Mouse (Mus musculus): ENCODE results near the gene Vezf1. TPM values are rescaled to one million over a fixed set of nuclear protein-coding genes. Genes with fewer than 3 reads are reported as not detected.

The Vezf1 gene
- polyA plus RNA-seq, 1 experiment: 21.4 TPM

- Histone ChIP-seq H3K27me3 (replicated peaks; ENCODE audit: control insufficient read depth, insufficient read depth, low read length) (no peaks in the 10 kb centered on the region), H3K4me1 (ENCODE audit: control insufficient read depth, insufficient read depth, low read length) (peaks cover 4% of the 10 kb centered on the region; the same call in 1 of the 2 replicates), H3K27ac (ENCODE audit: insufficient read depth, low read depth, low read length) (no peak overlapping the region), H3K4me3 (ENCODE audit: insufficient read depth, low read depth, low read length) (no peak overlapping the region), H3K36me3 (ENCODE audit: control insufficient read depth, insufficient read depth, low read length) (no peaks in the 10 kb centered on the region)
- TF ChIP-seq CTCF (conservative IDR thresholded peaks at IDR 0.05; ENCODE audit: insufficient read depth, insufficient read length, low read depth, low read length) (no peak), POLR2A (IDR thresholded peaks at IDR 0.05; ENCODE audit: low read depth, low read length) (no peak)
- WGBS: 72% methylated on average over 7 of the region's 7 CpGs
- no peak for DNase-seq
Measured at GRCm38 (mm10) chr11:88125483-88125882, 57.4 kb downstream of the Vezf1 start.

- Histone ChIP-seq H3K36me3 (ENCODE audit: control insufficient read depth, insufficient read depth, low read length) (no peaks in the 10 kb centered on the region), H3K4me1 (ENCODE audit: control insufficient read depth, insufficient read depth, low read length) (peaks cover 6% of the 10 kb centered on the region; the same call in 1 of the 2 replicates), H3K27me3 (replicated peaks; ENCODE audit: control insufficient read depth, insufficient read depth, low read length) (no peaks in the 10 kb centered on the region), H3K27ac (ENCODE audit: insufficient read depth, low read depth, low read length) (no peak overlapping the region), H3K4me3 (ENCODE audit: insufficient read depth, low read depth, low read length) (no peak overlapping the region)
- TF ChIP-seq POLR2A (IDR thresholded peaks at IDR 0.05; ENCODE audit: low read depth, low read length) (no peak), CTCF (conservative IDR thresholded peaks at IDR 0.05; ENCODE audit: insufficient read depth, insufficient read length, low read depth, low read length) (no peak)
- no peak for DNase-seq
- 62% methylated on average over 5 of the region's 5 CpGs for WGBS
Measured at GRCm38 (mm10) chr11:88126306-88126793, 58.3 kb downstream of the Vezf1 start.

GRCm38 (mm10) chr11:88128461-88128860, 60.4 kb downstream of the Vezf1 start:
- Histone ChIP-seq H3K4me3 (ENCODE audit: insufficient read depth, low read depth, low read length) (no peak overlapping the region), H3K27me3 (replicated peaks; ENCODE audit: control insufficient read depth, insufficient read depth, low read length) (no peaks in the 10 kb centered on the region), H3K4me1 (ENCODE audit: control insufficient read depth, insufficient read depth, low read length) (peaks cover 11% of the 10 kb centered on the region; the same call in 1 of the 2 replicates), H3K36me3 (ENCODE audit: control insufficient read depth, insufficient read depth, low read length) (no peaks in the 10 kb centered on the region), H3K27ac (ENCODE audit: insufficient read depth, low read depth, low read length) (peak overlapping the region; percentile 3; the same call in 1 of the 2 replicates)
- WGBS: 79% methylated on average over 9 of the region's 9 CpGs
- TF ChIP-seq POLR2A (IDR thresholded peaks at IDR 0.05; ENCODE audit: low read depth, low read length) (no peak), CTCF (conservative IDR thresholded peaks at IDR 0.05; ENCODE audit: insufficient read depth, insufficient read length, low read depth, low read length) (no peak)
- DNase-seq: peak; percentile 81

- WGBS: 73% methylated on average over 3 of the region's 3 CpGs
- peaks cover 11% of the 10 kb centered on the region; the same call in 1 of the 2 replicates for H3K4me1 ChIP-seq (ENCODE audit: control insufficient read depth, insufficient read depth, low read length)
- no peaks in the 10 kb centered on the region for H3K27me3 ChIP-seq (replicated peaks; ENCODE audit: control insufficient read depth, insufficient read depth, low read length)
- H3K36me3 ChIP-seq (ENCODE audit: control insufficient read depth, insufficient read depth, low read length): no peaks in the 10 kb centered on the region
- H3K4me3 ChIP-seq (ENCODE audit: insufficient read depth, low read depth, low read length): no peak overlapping the region
- no peak for TF ChIP-seq POLR2A (IDR thresholded peaks at IDR 0.05; ENCODE audit: low read depth, low read length)
- no peak for TF ChIP-seq CTCF (conservative IDR thresholded peaks at IDR 0.05; ENCODE audit: insufficient read depth, insufficient read length, low read depth, low read length)
- DNase-seq: no peak
- H3K27ac ChIP-seq (ENCODE audit: insufficient read depth, low read depth, low read length): no peak overlapping the region
Measured at GRCm38 (mm10) chr11:88129281-88129680, 61.2 kb downstream of the Vezf1 start.

- DNase-seq: no peak
- WGBS: 97% methylated on average over 10 of the region's 10 CpGs
- no peak overlapping the region for H3K27ac ChIP-seq (ENCODE audit: insufficient read depth, low read depth, low read length)
Measured at GRCm38 (mm10) chr11:88129935-88130334, 61.9 kb downstream of the Vezf1 start.

GRCm38 (mm10) chr11:88131847-88132246, 63.8 kb downstream of the Vezf1 start:
- 16% methylated on average over 8 of the region's 8 CpGs for WGBS
- Histone ChIP-seq H3K27me3 (replicated peaks; ENCODE audit: control insufficient read depth, insufficient read depth, low read length) (no peaks in the 10 kb centered on the region), H3K4me3 (ENCODE audit: insufficient read depth, low read depth, low read length) (no peak overlapping the region), H3K4me1 (ENCODE audit: control insufficient read depth, insufficient read depth, low read length) (peaks cover 11% of the 10 kb centered on the region; the same call in 1 of the 2 replicates), H3K36me3 (ENCODE audit: control insufficient read depth, insufficient read depth, low read length) (no peaks in the 10 kb centered on the region), H3K27ac (ENCODE audit: insufficient read depth, low read depth, low read length) (peak overlapping the region; percentile 39)
- TF ChIP-seq CTCF (conservative IDR thresholded peaks at IDR 0.05; ENCODE audit: insufficient read depth, insufficient read length, low read depth, low read length): no peak
- TF ChIP-seq POLR2A (IDR thresholded peaks at IDR 0.05; ENCODE audit: low read depth, low read length): no peak
- peak; percentile 88 for DNase-seq

More at GRCm38 (mm10) chr11:88129935-88130334, 61.9 kb downstream of the Vezf1 start:
- TF ChIP-seq POLR2A (IDR thresholded peaks at IDR 0.05; ENCODE audit: low read depth, low read length) (no peak), CTCF (conservative IDR thresholded peaks at IDR 0.05; ENCODE audit: insufficient read depth, insufficient read length, low read depth, low read length) (no peak)
- H3K27me3 ChIP-seq (replicated peaks; ENCODE audit: control insufficient read depth, insufficient read depth, low read length): no peaks in the 10 kb centered on the region
- H3K36me3 ChIP-seq (ENCODE audit: control insufficient read depth, insufficient read depth, low read length): no peaks in the 10 kb centered on the region
- H3K4me1 ChIP-seq (ENCODE audit: control insufficient read depth, insufficient read depth, low read length): peaks cover 11% of the 10 kb centered on the region; the same call in 1 of the 2 replicates
- H3K4me3 ChIP-seq (ENCODE audit: insufficient read depth, low read depth, low read length): no peak overlapping the region

Other genes with a start within 250 kb of the Vezf1 start
- 0.22 and 0.50 TPM in 2 replicates for gene Lpo, start 240.0 kb upstream of the Vezf1 start, polyA plus RNA-seq (2012; rRNA removed)
- gene Mks1, start 215.1 kb upstream of the Vezf1 start, polyA plus RNA-seq (2012; rRNA removed): 9.6 and 11.3 TPM in 2 replicates
- gene Epx, start 192.7 kb upstream of the Vezf1 start, polyA plus RNA-seq (2012; rRNA removed): not detected in 2 replicates
- not detected in 2 replicates for gene Olfr462, start 176.0 kb upstream of the Vezf1 start, polyA plus RNA-seq (2012; rRNA removed)
- not detected in 2 replicates for gene Olfr463, start 170.9 kb upstream of the Vezf1 start, polyA plus RNA-seq (2012; rRNA removed)
- not detected in 2 replicates for gene Olfr464, start 147.3 kb upstream of the Vezf1 start, polyA plus RNA-seq (2012; rRNA removed)
- gene Dynll2, start 80.7 kb upstream of the Vezf1 start, polyA plus RNA-seq (2012; rRNA removed): 136 and 169 TPM in 2 replicates
- 56.6 and 59.8 TPM in 2 replicates for gene Srsf1, start 20.9 kb upstream of the Vezf1 start, polyA plus RNA-seq (2012; rRNA removed)
- 16.5 and 18.5 TPM in 2 replicates for gene Cuedc1, start 29.8 kb downstream of the Vezf1 start, polyA plus RNA-seq (2012; rRNA removed)
- 53.0 and 61.6 TPM in 2 replicates for gene Mrps23, start 136.1 kb downstream of the Vezf1 start, polyA plus RNA-seq (2012; rRNA removed)
- gene Ccdc182, start 225.8 kb downstream of the Vezf1 start, polyA plus RNA-seq (2012; rRNA removed): 0.34 and 0.61 TPM in 2 replicates

Measured in kidney, adult 2 months (tissue).